Mouse (Mus musculus) liver, embryonic 15.5 days (tissue): Measurements from ENCODE around the gene Pde4dip. TPM values are rescaled to one million over a fixed set of nuclear protein-coding genes. Genes with fewer than 3 reads are reported as not detected.

ENCODE experiments used
- ATAC-seq: fragments of 200-750 bp; cut with Nextera tagmentation; 2 replicates; pipeline ENCODE4 v1.8.0; 2017; ENCODE audit warnings: moderate number of reproducible peaks, mild to moderate bottlenecking, moderate library complexity; ENCODE audit not compliant: insufficient read depth
- H3K27ac ChIP-seq: fragments of 300-500 bp; sonication (generic); replicated peaks from 2 replicates; pipeline ENCODE4 v1.5.1; 2015; ENCODE audit warnings: mild to moderate bottlenecking, inconsistent platforms
- H3K27me3 ChIP-seq: fragments of 300-500 bp; sonication (generic); 2 replicates; pipeline ENCODE4 v1.6.1; 2015; ENCODE audit warnings: mild to moderate bottlenecking, inconsistent platforms
- H3K36me3 ChIP-seq: fragments of 300-500 bp; sonication (generic); replicated peaks from 2 replicates; pipeline ENCODE4 v1.6.1; 2015; ENCODE audit warnings: moderate library complexity, mild to moderate bottlenecking, inconsistent platforms
- H3K4me1 ChIP-seq: fragments of 300-500 bp; sonication (generic); replicated peaks from 2 replicates; pipeline ENCODE4 v1.6.1; 2015; ENCODE audit warnings: inconsistent platforms
- H3K4me2 ChIP-seq: fragments of 300-500 bp; sonication (generic); 2 replicates; pipeline ENCODE4 v1.6.1; 2015; ENCODE audit warnings: moderate library complexity, mild to moderate bottlenecking, inconsistent platforms
- H3K4me3 ChIP-seq: fragments of 300-500 bp; sonication (generic); replicated peaks from 2 replicates; pipeline ENCODE4 v1.5.1; 2015; ENCODE audit warnings: mild to moderate bottlenecking, inconsistent platforms
- H3K9ac ChIP-seq: fragments of 300-500 bp; sonication (generic); 2 replicates; pipeline ENCODE4 v1.6.1; 2015; ENCODE audit warnings: moderate library complexity, mild to moderate bottlenecking, inconsistent platforms
- H3K9me3 ChIP-seq: fragments of 300-500 bp; sonication (generic); replicated peaks from 2 replicates; pipeline ENCODE4 v1.6.1; 2016; ENCODE audit warnings: inconsistent platforms
- WGBS: fragments of 180-500 bp; shearing (Covaris S2); methylation state at CpG from one replicate; pipeline ENCODE4 v1.1.7; 2015; ENCODE audit warnings: mixed read lengths; ENCODE audit not compliant: insufficient replicate concordance; 5-methylcytosine and 5-hydroxymethylcytosine counted together
- polyA plus RNA-seq: library from polyadenylated mRNA; unstranded; fragments of >200 nt; fragmentation: Nextera tagmentation; extraction: Ambion mirVana; gene quantifications from 2 replicates; pipeline ENCODE4 v1.2.1, GENCODE M21; 2015

Pde4dip gene
- polyA plus RNA-seq, 1 experiment from 2014 or later, result 9.6 TPM

DNA sequence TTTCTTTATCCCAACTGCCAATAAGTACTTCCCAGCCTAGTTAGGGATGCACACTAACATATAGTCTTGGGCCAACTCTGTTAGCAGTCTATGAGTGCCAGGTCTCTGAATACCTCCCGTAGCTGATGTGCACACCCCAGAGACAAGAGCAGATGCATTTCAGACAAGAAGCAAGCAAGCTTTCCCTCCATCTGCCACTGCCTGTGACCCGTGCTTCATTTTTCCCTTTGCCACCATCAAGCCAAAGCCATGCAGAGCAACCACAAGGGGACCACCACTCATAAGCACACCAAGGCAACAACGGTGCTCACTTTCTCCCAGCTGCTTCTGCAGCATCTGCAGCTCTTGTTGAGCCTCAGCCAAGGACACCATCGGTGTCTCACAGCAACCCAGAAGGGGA lies 181.9 kb downstream of the Pde4dip start:
- no peaks in the 10 kb centered on the region for H3K27me3 ChIP-seq
- H3K27ac ChIP-seq, result no peak overlapping the region
- no peak overlapping the region for H3K4me2 ChIP-seq
- no peaks in the 10 kb centered on the region for H3K4me1 ChIP-seq
- H3K36me3 ChIP-seq, result no peaks in the 10 kb centered on the region
- WGBS, result 61% methylated on average over 4 of the region's 4 CpGs
- H3K4me3 ChIP-seq, result no peak overlapping the region
- no peaks in the 10 kb centered on the region for H3K9me3 ChIP-seq
- no peak overlapping the region for H3K9ac ChIP-seq
- ATAC-seq, result no peak

DNA sequence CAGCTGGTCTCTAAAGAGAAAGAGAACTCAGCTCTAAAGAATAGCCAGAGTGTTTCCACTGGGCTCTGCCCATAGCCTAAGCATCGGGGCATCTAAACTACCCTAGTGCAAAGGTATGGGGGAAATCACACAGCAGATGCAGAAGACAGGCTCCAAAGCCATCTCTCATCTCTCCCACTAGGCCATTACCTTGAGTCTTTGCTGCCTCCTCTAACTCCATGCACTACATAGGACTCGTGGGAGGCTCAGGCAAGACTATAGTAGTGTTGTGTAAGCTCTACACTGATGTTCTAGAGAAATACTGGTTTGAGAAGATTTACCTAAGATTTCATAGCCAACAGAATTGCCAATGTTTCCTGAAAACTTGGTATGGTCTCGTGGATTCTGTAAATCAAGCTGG lies 183.0 kb downstream of the Pde4dip start:
- H3K4me2 ChIP-seq, result no peak overlapping the region
- 52% methylated on average over 3 of the region's 3 CpGs for WGBS
- ATAC-seq, result no peak
- no peaks in the 10 kb centered on the region for H3K9me3 ChIP-seq
- no peaks in the 10 kb centered on the region for H3K27me3 ChIP-seq
- no peaks in the 10 kb centered on the region for H3K4me1 ChIP-seq
- H3K4me3 ChIP-seq, result no peak overlapping the region
- H3K36me3 ChIP-seq, result no peaks in the 10 kb centered on the region
- H3K9ac ChIP-seq, result no peak overlapping the region
- no peak overlapping the region for H3K27ac ChIP-seq

GRCm38 (mm10) chr3:97702448-97703080 lies 185.9 kb downstream of the Pde4dip start:
- ATAC-seq, result no peak
- WGBS, result 69% methylated on average over 11 of the region's 11 CpGs

GRCm38 (mm10) chr3:97701198-97701597 lies 187.3 kb downstream of the Pde4dip start:
- WGBS, result 34% methylated on average over 3 of the region's 3 CpGs
- no peak overlapping the region for H3K9ac ChIP-seq

More at GRCm38 (mm10) chr3:97702448-97703080, 185.9 kb downstream of the Pde4dip start:
- no peaks in the 10 kb centered on the region for H3K4me1 ChIP-seq
- no peak overlapping the region for H3K9ac ChIP-seq
- H3K4me3 ChIP-seq, result no peak overlapping the region
- no peaks in the 10 kb centered on the region for H3K9me3 ChIP-seq
- H3K27me3 ChIP-seq, result no peaks in the 10 kb centered on the region
- H3K27ac ChIP-seq, result no peak overlapping the region
- no peaks in the 10 kb centered on the region for H3K36me3 ChIP-seq
- H3K4me2 ChIP-seq, result no peak overlapping the region

DNA sequence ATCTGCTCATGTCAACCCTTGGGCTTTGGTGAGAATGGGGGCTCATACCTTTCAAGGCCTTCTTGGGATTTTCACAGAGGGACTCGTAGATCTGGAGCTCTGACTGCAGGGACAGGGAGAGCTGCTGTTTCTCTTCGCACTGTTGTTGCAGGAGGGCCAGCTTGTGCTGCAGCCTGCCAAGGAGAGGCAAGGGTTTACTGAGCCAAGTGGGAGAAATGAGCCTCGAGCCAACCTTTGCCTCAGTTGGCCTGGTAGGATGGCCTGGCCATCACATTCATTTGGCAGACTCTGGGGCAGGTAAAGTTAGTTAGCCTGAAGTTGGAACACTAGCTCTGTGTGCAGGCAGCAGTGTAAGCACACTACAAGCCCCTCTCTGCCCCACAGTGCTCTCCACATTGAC lies 189.4 kb downstream of the Pde4dip start:
- Histone ChIP-seq H3K4me1 (no peaks in the 10 kb centered on the region), H3K9me3 (no peaks in the 10 kb centered on the region), H3K27me3 (no peaks in the 10 kb centered on the region), H3K4me2 (no peak overlapping the region), H3K27ac (no peak overlapping the region), H3K36me3 (no peaks in the 10 kb centered on the region), H3K4me3 (no peak overlapping the region), H3K9ac (no peak overlapping the region)
- WGBS, result 55% methylated on average over 3 of the region's 3 CpGs
- ATAC-seq, result no peak

More at GRCm38 (mm10) chr3:97701198-97701597, 187.3 kb downstream of the Pde4dip start:
- no peak for ATAC-seq
- Histone ChIP-seq H3K27ac (no peak overlapping the region), H3K27me3 (no peaks in the 10 kb centered on the region), H3K9me3 (no peaks in the 10 kb centered on the region), H3K4me2 (no peak overlapping the region), H3K4me1 (no peaks in the 10 kb centered on the region), H3K36me3 (no peaks in the 10 kb centered on the region), H3K4me3 (no peak overlapping the region)

DNA sequence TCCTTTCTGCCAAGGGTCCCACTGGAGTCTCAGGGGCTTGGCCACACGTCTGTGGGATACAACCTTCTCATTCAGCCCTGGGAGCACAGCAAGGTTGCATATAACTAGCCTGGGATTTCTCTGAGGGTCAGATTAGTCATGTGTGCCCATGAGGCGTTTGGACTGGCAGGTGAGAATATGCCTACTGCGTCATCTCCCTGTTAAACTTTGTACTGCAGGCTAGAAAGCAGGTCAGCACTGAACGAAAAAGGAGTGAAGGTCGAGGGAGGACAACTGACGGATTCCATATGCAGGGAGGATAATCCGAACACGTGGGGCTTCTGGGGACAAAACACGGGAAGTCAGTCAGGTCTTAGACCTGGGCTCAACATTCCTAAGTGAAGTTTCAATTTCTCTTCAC lies 191.2 kb downstream of the Pde4dip start:
- no peaks in the 10 kb centered on the region for H3K36me3 ChIP-seq
- no peak for ATAC-seq
- H3K4me1 ChIP-seq, result no peaks in the 10 kb centered on the region
- H3K9ac ChIP-seq, result no peak overlapping the region
- H3K4me2 ChIP-seq, result no peak overlapping the region
- no peaks in the 10 kb centered on the region for H3K9me3 ChIP-seq
- no peak overlapping the region for H3K27ac ChIP-seq
- no peaks in the 10 kb centered on the region for H3K27me3 ChIP-seq
- no peak overlapping the region for H3K4me3 ChIP-seq
- 64% methylated on average over 9 of the region's 9 CpGs for whole genome bisulfite sequencing

- 66% methylated on average over 9 of the region's 9 CpGs for WGBS
- no peak overlapping the region for H3K4me2 ChIP-seq
- H3K9me3 ChIP-seq, result no peaks in the 10 kb centered on the region
- H3K4me1 ChIP-seq, result no peaks in the 10 kb centered on the region
- no peaks in the 10 kb centered on the region for H3K36me3 ChIP-seq
- no peak overlapping the region for H3K27ac ChIP-seq
- H3K27me3 ChIP-seq, result no peaks in the 10 kb centered on the region
- no peak overlapping the region for H3K9ac ChIP-seq
- no peak for ATAC-seq
- H3K4me3 ChIP-seq, result no peak overlapping the region
Observed at GRCm38 (mm10) chr3:97696866-97697265, 191.6 kb downstream of the Pde4dip start.

DNA sequence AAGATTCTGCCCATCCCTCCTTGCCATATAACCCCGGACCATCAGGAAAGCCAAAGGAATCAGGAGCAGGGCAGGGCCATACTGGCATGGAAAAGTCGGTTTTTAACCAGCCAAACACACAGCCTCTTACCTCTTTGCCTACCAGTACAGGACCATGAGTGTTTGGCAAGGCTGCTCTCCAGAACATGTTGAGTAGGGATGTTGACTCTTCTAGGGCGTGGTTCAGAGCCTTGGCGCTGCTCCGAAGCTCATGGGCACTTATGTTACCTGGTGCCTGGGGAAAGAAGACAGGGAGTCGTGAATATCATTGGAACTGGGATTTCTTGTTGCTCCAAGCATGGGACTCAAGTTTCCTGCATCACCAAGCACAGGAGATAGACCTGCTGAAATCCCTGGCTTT lies 194.7 kb downstream of the Pde4dip start:
- no peak overlapping the region for H3K9ac ChIP-seq

GRCm38 (mm10) chr3:97691443-97692017 lies 197.0 kb downstream of the Pde4dip start:
- Histone ChIP-seq H3K36me3 (no peaks in the 10 kb centered on the region), H3K27ac (no peak overlapping the region), H3K4me3 (no peak overlapping the region), H3K9ac (no peak overlapping the region), H3K27me3 (no peaks in the 10 kb centered on the region), H3K9me3 (no peaks in the 10 kb centered on the region), H3K4me1 (no peaks in the 10 kb centered on the region), H3K4me2 (no peak overlapping the region)
- no peak for ATAC-seq
- WGBS, result 63% methylated on average over 12 of the region's 12 CpGs

More for the DNA sequence above, 194.7 kb downstream of the Pde4dip start:
- H3K27me3 ChIP-seq, result no peaks in the 10 kb centered on the region
- no peak overlapping the region for H3K4me2 ChIP-seq
- H3K4me3 ChIP-seq, result no peak overlapping the region
- no peak overlapping the region for H3K27ac ChIP-seq
- no peaks in the 10 kb centered on the region for H3K4me1 ChIP-seq
- WGBS, result 55% methylated on average over 6 of the region's 6 CpGs
- no peaks in the 10 kb centered on the region for H3K36me3 ChIP-seq
- no peaks in the 10 kb centered on the region for H3K9me3 ChIP-seq
- no peak for ATAC-seq

DNA sequence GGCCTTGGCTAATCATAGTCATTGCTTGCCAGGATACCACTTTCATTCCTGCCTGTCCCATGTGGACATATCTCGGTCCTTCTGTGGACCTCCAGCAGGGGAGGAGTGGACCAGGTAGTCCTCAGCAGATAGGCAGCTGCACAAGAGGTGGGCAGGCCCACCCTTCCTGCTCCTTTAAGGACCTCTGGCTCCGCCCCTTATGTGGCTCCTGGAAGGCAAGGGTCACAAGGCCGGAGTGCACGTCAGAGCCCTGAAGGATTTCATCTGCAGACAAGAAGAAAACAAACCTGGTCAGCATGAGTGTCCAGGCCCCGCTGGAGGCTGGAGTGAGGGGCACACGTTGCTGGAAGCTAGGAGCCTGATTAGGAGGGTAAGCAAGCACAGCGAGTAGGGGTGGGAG lies 197.9 kb downstream of the Pde4dip start:
- H3K36me3 ChIP-seq, result no peaks in the 10 kb centered on the region
- H3K9ac ChIP-seq, result no peak overlapping the region
- H3K27ac ChIP-seq, result no peak overlapping the region
- WGBS, result 56% methylated on average over 7 of the region's 7 CpGs
- H3K27me3 ChIP-seq, result no peaks in the 10 kb centered on the region
- H3K4me1 ChIP-seq, result no peaks in the 10 kb centered on the region
- no peak overlapping the region for H3K4me3 ChIP-seq
- H3K9me3 ChIP-seq, result no peaks in the 10 kb centered on the region
- ATAC-seq, result no peak
- no peak overlapping the region for H3K4me2 ChIP-seq

GRCm38 (mm10) chr3:97689289-97689688 lies 199.2 kb downstream of the Pde4dip start:
- 37% methylated on average over 2 of the region's 2 CpGs for WGBS
- Histone ChIP-seq H3K27me3 (peaks cover 7% of the 10 kb centered on the region), H3K9ac (no peak overlapping the region), H3K4me2 (no peak overlapping the region), H3K4me3 (no peak overlapping the region), H3K36me3 (no peaks in the 10 kb centered on the region), H3K4me1 (no peaks in the 10 kb centered on the region), H3K27ac (no peak overlapping the region), H3K9me3 (no peaks in the 10 kb centered on the region)
- ATAC-seq, result no peak
